Mouse (Mus musculus): Measurements from ENCODE around the gene Dscam.

The Dscam gene

GRCm38 (mm10) chr16:96723066-96723669 is 447.4 kb downstream of the Dscam start:
- DNase-seq (ENCODE audit: low read depth, low spot score) = no peak

GRCm38 (mm10) chr16:96722135-96722534 is 448.4 kb downstream of the Dscam start:
- DNase-seq (ENCODE audit: low read depth, low spot score) = peak; percentile 7

- DNase-seq (ENCODE audit: low read depth, low spot score) = no peak
Measured at GRCm38 (mm10) chr16:96721241-96721640, 449.3 kb downstream of the Dscam start.

GRCm38 (mm10) chr16:96720666-96721065 is 449.9 kb downstream of the Dscam start:
- DNase-seq (ENCODE audit: low read depth, low spot score) = no peak

GRCm38 (mm10) chr16:96718221-96718620 is 452.3 kb downstream of the Dscam start:
- DNase-seq (ENCODE audit: low read depth, low spot score) = peak; percentile 52

- no peak for DNase-seq (ENCODE audit: low read depth, low spot score)
Measured at GRCm38 (mm10) chr16:96716633-96717032, 453.9 kb downstream of the Dscam start.

GRCm38 (mm10) chr16:96711935-96712334 is 458.6 kb downstream of the Dscam start:
- peak; percentile 42 for DNase-seq (ENCODE audit: low read depth, low spot score)

GRCm38 (mm10) chr16:96700551-96700950 is 470.0 kb downstream of the Dscam start:
- no peak for DNase-seq (ENCODE audit: low read depth, low spot score)

GRCm38 (mm10) chr16:96695882-96696281 is 474.7 kb downstream of the Dscam start:
- DNase-seq (ENCODE audit: low read depth, low spot score) = no peak

- DNase-seq (ENCODE audit: low read depth, low spot score) = no peak
Measured at GRCm38 (mm10) chr16:96691576-96691975, 479.0 kb downstream of the Dscam start.

- DNase-seq (ENCODE audit: low read depth, low spot score) = no peak
Measured at GRCm38 (mm10) chr16:96690052-96690451, 480.5 kb downstream of the Dscam start.

- peak; percentile 9 for DNase-seq (ENCODE audit: low read depth, low spot score)
Measured at GRCm38 (mm10) chr16:96689419-96689818, 481.1 kb downstream of the Dscam start.

- DNase-seq (ENCODE audit: low read depth, low spot score) = no peak
Measured at GRCm38 (mm10) chr16:96685065-96685464, 485.5 kb downstream of the Dscam start.

- peak; percentile 66 for DNase-seq (ENCODE audit: low read depth, low spot score)
Measured at GRCm38 (mm10) chr16:96684581-96684980, 486.0 kb downstream of the Dscam start.

GRCm38 (mm10) chr16:96682289-96682972 is 488.1 kb downstream of the Dscam start:
- DNase-seq (ENCODE audit: low read depth, low spot score) = no peak

- DNase-seq (ENCODE audit: low read depth, low spot score) = no peak
Measured at GRCm38 (mm10) chr16:96679981-96680380, 490.6 kb downstream of the Dscam start.

- DNase-seq (ENCODE audit: low read depth, low spot score) = no peak
Measured at GRCm38 (mm10) chr16:96677471-96677870, 493.1 kb downstream of the Dscam start.

- DNase-seq (ENCODE audit: low read depth, low spot score) = no peak
Measured at GRCm38 (mm10) chr16:96676663-96677062, 493.9 kb downstream of the Dscam start.

- DNase-seq (ENCODE audit: low read depth, low spot score) = no peak
Measured at GRCm38 (mm10) chr16:96673191-96673847, 497.2 kb downstream of the Dscam start.

- DNase-seq (ENCODE audit: low read depth, low spot score) = peak; percentile 38
Measured at GRCm38 (mm10) chr16:96671603-96672374, 498.8 kb downstream of the Dscam start.

- DNase-seq (ENCODE audit: low read depth, low spot score) = no peak
Measured at GRCm38 (mm10) chr16:96669706-96670105, 500.8 kb downstream of the Dscam start.

GRCm38 (mm10) chr16:96668478-96668877 is 502.1 kb downstream of the Dscam start:
- DNase-seq (ENCODE audit: low read depth, low spot score) = no peak

All from ZHBTc4 (cell line).